Mouse (Mus musculus): Measurements from ENCODE around the gene Zdhhc8. TPM values are rescaled to one million over a fixed set of nuclear protein-coding genes. Genes with fewer than 3 reads are reported as not detected.

The Zdhhc8 gene
- polyA plus RNA-seq, 1 experiment from 2014 or later, result 16.9 TPM

- Histone ChIP-seq H3K27ac (replicated peaks) (no peak overlapping the region), H3K4me1 (peaks cover 16% of the 10 kb centered on the region), H3K9me3 (replicated peaks) (no peaks in the 10 kb centered on the region), H3K4me2 (no peak overlapping the region), H3K4me3 (replicated peaks) (no peak overlapping the region), H3K9ac (replicated peaks) (no peak overlapping the region), H3K36me3 (no peaks in the 10 kb centered on the region), H3K27me3 (replicated peaks) (0 out of 2 replicates have a peak, but pooled peaks cover 3% of the 10 kb centered on the region)
- no peak for ATAC-seq (ENCODE audit: low FRiP score)
- WGBS, result 12% methylated on average over 7 of the region's 7 CpGs
Observed at GRCm38 (mm10) chr16:18172266-18172855, 62.6 kb downstream of the Zdhhc8 start.

MicroRNA genes within 50 kb of the gene (microRNA counts, 519-probe panel; counts per million panel counts)
- 1,767 counts per million, percentile 29 among the panel's probes with 10 or more counts for microRNA mmu-miR-1306

Small RNA genes within 50 kb of the gene (microRNA-seq; reads per million reads assigned to microRNA genes)
- gene Gm24572 (not detected), gene Mir1306 (103 reads per million, percentile 53 among the genes with 10 or more reads in this experiment)

Other genes with a start within 250 kb of the Zdhhc8 start
- 148 and 162 TPM in 2 replicates for gene Dgcr6, start 182.3 kb downstream of the Zdhhc8 start, polyA plus RNA-seq (2015; fragmentation: Nextera tagmentation; extraction: Ambion mirVana)
- gene Prodh, start 144.9 kb downstream of the Zdhhc8 start, polyA plus RNA-seq (2015; fragmentation: Nextera tagmentation; extraction: Ambion mirVana), result 4.0 and 6.4 TPM in 2 replicates
- 26.5 and 28.7 TPM in 2 replicates for gene Rtn4r, start 107.5 kb downstream of the Zdhhc8 start, polyA plus RNA-seq (2015; fragmentation: Nextera tagmentation; extraction: Ambion mirVana)
- gene Ccdc188, start 17.3 kb downstream of the Zdhhc8 start, polyA plus RNA-seq (2015; fragmentation: Nextera tagmentation; extraction: Ambion mirVana), result not detected in 2 replicates
- 96.4 and 97.1 TPM in 2 replicates for gene Trmt2a, start 13.5 kb upstream of the Zdhhc8 start, polyA plus RNA-seq (2015; fragmentation: Nextera tagmentation; extraction: Ambion mirVana)
- 364 and 412 TPM in 2 replicates for gene Ranbp1, start 13.6 kb upstream of the Zdhhc8 start, polyA plus RNA-seq (2015; fragmentation: Nextera tagmentation; extraction: Ambion mirVana)
- 1.4 and 5.4 TPM in 2 replicates for gene Gm49776, start 23.2 kb upstream of the Zdhhc8 start, polyA plus RNA-seq (2015; fragmentation: Nextera tagmentation; extraction: Ambion mirVana)
- gene Dgcr8, start 54.1 kb upstream of the Zdhhc8 start, polyA plus RNA-seq (2015; fragmentation: Nextera tagmentation; extraction: Ambion mirVana), result 28.0 and 30.0 TPM in 2 replicates
- gene Tango2, start 113.0 kb upstream of the Zdhhc8 start, polyA plus RNA-seq (2015; fragmentation: Nextera tagmentation; extraction: Ambion mirVana), result 98.7 and 115 TPM in 2 replicates
- gene Arvcf, start 113.0 kb upstream of the Zdhhc8 start, polyA plus RNA-seq (2015; fragmentation: Nextera tagmentation; extraction: Ambion mirVana), result 71.2 and 72.5 TPM in 2 replicates
- gene Txnrd2, start 191.2 kb upstream of the Zdhhc8 start, polyA plus RNA-seq (2015; fragmentation: Nextera tagmentation; extraction: Ambion mirVana), result 28.3 and 30.9 TPM in 2 replicates
- gene Comt, start 191.7 kb upstream of the Zdhhc8 start, polyA plus RNA-seq (2015; fragmentation: Nextera tagmentation; extraction: Ambion mirVana), result 117 and 128 TPM in 2 replicates